Mouse (Mus musculus): ENCODE measurements around the gene Ccdc62. TPM values are rescaled to one million over a fixed set of nuclear protein-coding genes. Genes with fewer than 3 reads are reported as not detected.

Ccdc62 gene
- polyA plus RNA-seq, 1 experiment from 2014 or later: 6.8 TPM

DNA sequence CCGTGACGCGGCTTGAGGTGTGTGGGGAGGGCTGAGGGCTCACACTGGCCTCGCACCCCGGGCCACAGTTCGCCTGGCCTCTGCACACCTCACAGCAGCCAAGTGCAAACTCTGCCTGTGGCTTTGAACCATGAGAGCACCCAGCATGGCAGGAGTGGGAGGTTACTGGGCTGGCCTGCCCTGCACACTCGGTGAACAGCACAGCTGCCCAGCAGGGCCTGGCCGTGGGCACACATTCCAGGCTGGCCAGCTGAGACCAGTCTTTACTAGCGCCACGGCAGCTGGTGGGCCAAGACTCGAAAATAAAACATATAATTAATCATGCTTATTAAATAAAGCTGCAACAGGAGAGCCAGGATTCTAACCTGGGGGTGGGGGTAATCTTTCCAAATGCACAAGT lies 75.1 kb downstream of the Ccdc62 start:
- WGBS: 77% methylated on average over 11 of the region's 11 CpGs
- Histone ChIP-seq H3K9me3 (replicated peaks; ENCODE audit: control insufficient read depth, low read length) (no peaks in the 10 kb centered on the region), H3K4me1 (ENCODE audit: control insufficient read depth, insufficient read depth, low read length) (peaks cover 5% of the 10 kb centered on the region), H3K27me3 (ENCODE audit: control insufficient read depth, insufficient read depth, low read length) (no peaks in the 10 kb centered on the region), H3K27ac (ENCODE audit: low read length) (0 out of 2 replicates have a peak overlapping the region, but pooled peaks have one; percentile 16), H3K36me3 (ENCODE audit: control insufficient read depth, insufficient read depth, low read length) (peaks cover 21% of the 10 kb centered on the region), H3K9ac (ENCODE audit: low read length) (no peak overlapping the region), H3K4me2 (ENCODE audit: low read depth, low read length) (no peak overlapping the region), H3K4me3 (replicated peaks; ENCODE audit: low read length) (no peak overlapping the region)
- ATAC-seq (ENCODE audit: insufficient read depth, low FRiP score): no peak

DNA sequence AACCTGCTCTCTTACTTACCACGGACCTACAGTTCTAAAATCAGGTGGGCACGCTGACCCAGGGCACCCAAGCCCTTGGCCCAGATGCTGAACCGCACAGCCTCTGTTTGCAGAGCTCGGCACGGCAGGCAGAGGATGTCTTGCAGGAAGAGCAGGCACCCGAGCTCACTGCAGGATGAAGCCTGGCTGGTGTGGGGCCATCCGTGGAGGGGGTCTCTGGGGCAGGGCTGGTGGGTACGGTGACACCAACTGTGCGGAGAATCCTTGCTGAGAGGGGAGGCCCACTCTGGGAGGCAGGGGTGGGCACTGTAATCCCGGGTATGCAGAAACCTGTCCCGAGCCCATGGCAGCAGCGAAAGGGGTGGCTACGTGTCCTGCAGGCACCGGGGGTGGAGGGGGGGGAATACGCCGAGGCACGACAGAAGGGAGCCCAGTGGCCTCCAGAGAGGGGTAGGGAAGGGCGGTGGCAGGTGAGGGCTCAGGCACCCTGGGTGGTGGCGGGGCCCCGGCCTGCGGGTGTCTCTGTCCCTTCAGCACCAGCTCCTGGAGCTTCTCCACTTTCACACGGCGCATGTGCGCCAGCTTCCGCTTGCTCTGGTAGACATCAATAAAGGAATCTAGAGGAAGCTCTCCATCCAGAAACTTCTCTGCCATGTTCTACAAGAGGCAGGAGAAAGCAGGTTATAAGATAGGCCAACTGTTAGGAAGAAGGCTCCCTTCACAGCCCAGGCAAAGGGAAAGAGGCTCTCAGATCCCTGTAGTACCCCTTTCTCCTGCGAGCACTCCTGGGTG lies 75.8 kb downstream of the Ccdc62 start:
- Histone ChIP-seq H3K9ac (ENCODE audit: low read length) (no peak overlapping the region), H3K4me3 (replicated peaks; ENCODE audit: low read length) (no peak overlapping the region), H3K27ac (ENCODE audit: low read length) (no peak overlapping the region; the same call in 1 of the 2 replicates), H3K4me1 (ENCODE audit: control insufficient read depth, insufficient read depth, low read length) (peaks cover 12% of the 10 kb centered on the region), H3K36me3 (ENCODE audit: control insufficient read depth, insufficient read depth, low read length) (peaks cover 21% of the 10 kb centered on the region), H3K27me3 (ENCODE audit: control insufficient read depth, insufficient read depth, low read length) (no peaks in the 10 kb centered on the region), H3K4me2 (ENCODE audit: low read depth, low read length) (no peak overlapping the region), H3K9me3 (replicated peaks; ENCODE audit: control insufficient read depth, low read length) (no peaks in the 10 kb centered on the region)
- WGBS: 82% methylated on average over 26 of the region's 26 CpGs
- no peak for ATAC-seq (ENCODE audit: insufficient read depth, low FRiP score)

DNA sequence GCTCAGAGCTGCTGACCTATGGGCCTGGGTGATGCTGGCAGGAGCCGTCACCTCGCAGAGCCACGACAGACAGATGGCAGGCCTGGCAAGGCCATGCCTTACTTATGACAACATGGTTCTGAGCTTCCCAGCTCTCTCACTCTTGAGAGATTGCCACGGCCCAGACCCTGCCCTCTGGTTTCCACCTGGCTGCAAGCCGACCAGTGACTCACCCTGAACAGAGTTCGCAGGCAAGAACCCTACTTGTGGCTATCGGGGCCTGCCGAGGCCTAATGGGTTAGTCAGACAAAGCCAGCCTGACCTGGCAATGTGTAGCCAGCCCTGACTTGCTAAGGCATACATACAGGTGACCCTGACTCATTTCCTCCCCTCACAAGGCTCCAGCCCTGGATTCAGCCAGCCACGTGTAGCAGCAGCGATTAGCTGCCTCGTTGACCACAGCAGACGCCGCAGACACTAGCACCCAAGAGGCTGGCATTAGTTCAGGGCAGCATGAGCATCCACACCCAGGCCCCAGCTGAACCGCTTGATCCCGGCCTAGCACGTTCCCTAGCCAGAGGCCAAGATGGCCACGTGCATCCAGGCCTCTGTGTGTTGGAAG lies 76.5 kb downstream of the Ccdc62 start:
- peak overlapping the region; percentile 41; the same call in 1 of the 2 replicates for H3K27ac ChIP-seq (ENCODE audit: low read length)
- no peak overlapping the region for H3K9ac ChIP-seq (ENCODE audit: low read length)

DNA sequence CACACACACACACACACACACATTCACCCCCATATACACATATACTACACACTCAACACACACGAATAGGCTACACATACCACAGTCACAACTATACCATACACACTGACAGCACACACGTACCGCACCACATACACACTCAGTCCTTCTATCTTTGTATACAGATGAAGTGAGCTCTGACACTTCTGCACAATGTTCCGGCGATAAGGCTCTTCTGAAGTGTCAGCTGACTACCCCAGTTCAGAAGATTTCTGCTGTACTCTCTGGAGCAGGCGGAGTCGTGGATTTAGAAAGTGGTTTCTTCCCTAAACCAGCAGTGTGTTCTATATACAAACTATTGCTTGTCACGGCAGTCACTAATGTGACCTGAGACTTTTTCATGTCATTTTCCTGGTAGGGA lies 79.6 kb downstream of the Ccdc62 start:
- Histone ChIP-seq H3K36me3 (ENCODE audit: control insufficient read depth, insufficient read depth, low read length) (peaks cover 21% of the 10 kb centered on the region), H3K9me3 (replicated peaks; ENCODE audit: control insufficient read depth, low read length) (no peaks in the 10 kb centered on the region), H3K9ac (ENCODE audit: low read length) (no peak overlapping the region), H3K4me3 (replicated peaks; ENCODE audit: low read length) (no peak overlapping the region), H3K4me2 (ENCODE audit: low read depth, low read length) (peak overlapping the region; percentile 43; the same call in 1 of the 2 replicates), H3K27me3 (ENCODE audit: control insufficient read depth, insufficient read depth, low read length) (no peaks in the 10 kb centered on the region), H3K4me1 (ENCODE audit: control insufficient read depth, insufficient read depth, low read length) (peaks cover 45% of the 10 kb centered on the region), H3K27ac (ENCODE audit: low read length) (peak overlapping the region; percentile 6; the same call in 1 of the 2 replicates)
- ATAC-seq (ENCODE audit: insufficient read depth, low FRiP score): no peak
- WGBS: 72% methylated on average over 8 of the region's 8 CpGs

More for the DNA sequence above, 76.5 kb downstream of the Ccdc62 start:
- Histone ChIP-seq H3K36me3 (ENCODE audit: control insufficient read depth, insufficient read depth, low read length) (peaks cover 21% of the 10 kb centered on the region), H3K4me3 (replicated peaks; ENCODE audit: low read length) (no peak overlapping the region), H3K27me3 (ENCODE audit: control insufficient read depth, insufficient read depth, low read length) (no peaks in the 10 kb centered on the region), H3K9me3 (replicated peaks; ENCODE audit: control insufficient read depth, low read length) (no peaks in the 10 kb centered on the region), H3K4me2 (ENCODE audit: low read depth, low read length) (no peak overlapping the region), H3K4me1 (ENCODE audit: control insufficient read depth, insufficient read depth, low read length) (peaks cover 19% of the 10 kb centered on the region)
- no peak for ATAC-seq (ENCODE audit: insufficient read depth, low FRiP score)
- 85% methylated on average over 17 of the region's 17 CpGs for WGBS

DNA sequence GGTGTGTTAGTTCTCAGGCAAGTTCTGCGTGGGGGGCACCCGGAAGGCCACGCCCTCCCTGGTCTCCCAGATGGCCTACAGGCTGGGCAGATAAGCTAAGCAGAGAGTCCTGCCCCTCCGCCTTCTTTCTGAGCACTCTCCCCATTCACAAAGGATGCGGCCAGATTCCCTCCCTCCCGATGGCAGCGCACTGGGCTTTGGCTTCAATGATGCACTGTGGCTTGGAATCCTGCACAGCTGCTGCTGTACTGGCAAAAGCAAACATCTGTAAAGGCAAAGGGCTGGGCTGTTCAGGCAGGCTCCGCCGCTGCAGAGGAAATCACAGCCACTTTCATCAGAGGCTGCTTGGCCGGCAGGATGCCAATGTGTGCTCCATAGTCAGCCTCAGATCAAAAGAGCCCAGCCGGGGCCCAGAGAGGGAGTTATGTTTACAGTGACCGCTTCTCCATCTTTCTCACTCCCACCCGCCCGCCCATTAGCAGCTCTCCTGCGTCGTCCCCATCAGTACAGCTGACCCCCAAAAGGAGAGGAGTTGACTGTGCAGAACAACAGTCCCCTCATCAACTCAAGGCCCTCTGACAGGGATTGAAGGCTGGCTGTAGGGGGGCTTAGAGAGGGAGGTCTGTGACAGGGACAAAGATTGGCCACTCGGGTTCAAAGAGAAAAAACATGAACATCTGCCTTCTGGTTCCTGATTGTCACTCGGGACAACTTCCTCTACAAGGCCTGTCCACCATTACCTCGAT lies 80.6 kb downstream of the Ccdc62 start:
- H3K9me3 ChIP-seq (replicated peaks; ENCODE audit: control insufficient read depth, low read length): no peaks in the 10 kb centered on the region
- 8% methylated on average over 19 of the region's 19 CpGs for WGBS
- peaks cover 17% of the 10 kb centered on the region for H3K36me3 ChIP-seq (ENCODE audit: control insufficient read depth, insufficient read depth, low read length)
- peak overlapping the region; percentile 90 for H3K27ac ChIP-seq (ENCODE audit: low read length)
- H3K9ac ChIP-seq (ENCODE audit: low read length): peak overlapping the region; percentile 62
- H3K4me3 ChIP-seq (replicated peaks; ENCODE audit: low read length): 0 out of 2 replicates have a peak overlapping the region, but pooled peaks have one; percentile 3
- ATAC-seq (ENCODE audit: insufficient read depth, low FRiP score): peak; percentile 77
- H3K4me1 ChIP-seq (ENCODE audit: control insufficient read depth, insufficient read depth, low read length): peaks cover 52% of the 10 kb centered on the region
- peak overlapping the region; percentile 43 for H3K4me2 ChIP-seq (ENCODE audit: low read depth, low read length)
- H3K27me3 ChIP-seq (ENCODE audit: control insufficient read depth, insufficient read depth, low read length): no peaks in the 10 kb centered on the region

DNA sequence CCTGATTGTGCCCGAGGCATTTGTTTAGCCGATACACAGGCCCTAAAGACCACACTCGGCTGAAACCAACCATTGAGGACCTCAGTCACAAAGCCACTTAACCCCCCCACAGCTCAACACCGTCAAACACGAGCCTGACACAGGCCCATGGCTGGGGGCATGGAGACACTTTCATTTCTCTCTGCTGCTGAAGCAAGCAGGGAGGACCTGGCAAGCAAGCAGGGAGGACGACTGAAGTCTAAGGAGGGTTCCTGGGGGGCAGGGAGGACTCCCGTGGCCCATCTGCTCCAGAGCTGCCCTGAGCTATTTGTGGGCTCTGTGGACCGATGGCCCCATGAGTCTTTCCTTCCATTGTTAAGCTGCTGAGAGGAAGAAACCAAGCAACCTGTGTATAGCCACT lies 81.4 kb downstream of the Ccdc62 start:
- Histone ChIP-seq H3K36me3 (ENCODE audit: control insufficient read depth, insufficient read depth, low read length) (peaks cover 14% of the 10 kb centered on the region), H3K4me3 (replicated peaks; ENCODE audit: low read length) (no peak overlapping the region), H3K4me1 (ENCODE audit: control insufficient read depth, insufficient read depth, low read length) (peaks cover 58% of the 10 kb centered on the region), H3K4me2 (ENCODE audit: low read depth, low read length) (peak overlapping the region; percentile 43), H3K27ac (ENCODE audit: low read length) (peak overlapping the region; percentile 90), H3K9ac (ENCODE audit: low read length) (peak overlapping the region; percentile 62), H3K27me3 (ENCODE audit: control insufficient read depth, insufficient read depth, low read length) (no peaks in the 10 kb centered on the region), H3K9me3 (replicated peaks; ENCODE audit: control insufficient read depth, low read length) (no peaks in the 10 kb centered on the region)
- ATAC-seq (ENCODE audit: insufficient read depth, low FRiP score): no peak
- WGBS: 38% methylated on average over 8 of the region's 8 CpGs

DNA sequence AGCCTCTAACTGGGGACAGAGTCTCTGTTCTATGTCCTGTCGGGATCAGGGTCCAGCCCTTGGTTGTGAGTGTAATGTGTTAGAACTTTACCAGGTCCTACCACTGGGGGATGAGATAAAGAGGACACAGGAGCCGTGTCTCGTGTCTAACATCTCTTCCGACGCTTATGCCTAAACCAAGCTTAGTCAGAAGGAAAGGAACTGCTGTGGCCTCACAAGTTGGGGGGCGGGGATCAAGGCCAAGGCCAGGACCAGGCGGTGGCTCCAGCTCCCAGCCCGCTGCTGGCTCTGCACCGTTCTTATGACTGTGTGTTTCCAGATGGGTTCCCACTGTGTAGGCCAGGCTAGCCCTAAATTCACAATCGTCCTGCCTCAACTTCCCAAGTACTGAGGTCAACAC lies 82.4 kb downstream of the Ccdc62 start:
- H3K27me3 ChIP-seq (ENCODE audit: control insufficient read depth, insufficient read depth, low read length): no peaks in the 10 kb centered on the region
- H3K27ac ChIP-seq (ENCODE audit: low read length): peak overlapping the region; percentile 90; the same call in 1 of the 2 replicates
- H3K4me3 ChIP-seq (replicated peaks; ENCODE audit: low read length): no peak overlapping the region
- no peak overlapping the region for H3K4me2 ChIP-seq (ENCODE audit: low read depth, low read length)
- 0 out of 2 replicates have a peak overlapping the region, but pooled peaks have one; percentile 38 for H3K9ac ChIP-seq (ENCODE audit: low read length)
- ATAC-seq (ENCODE audit: insufficient read depth, low FRiP score): no peak
- peaks cover 9% of the 10 kb centered on the region for H3K36me3 ChIP-seq (ENCODE audit: control insufficient read depth, insufficient read depth, low read length)
- WGBS: 71% methylated on average over 10 of the region's 10 CpGs
- H3K9me3 ChIP-seq (replicated peaks; ENCODE audit: control insufficient read depth, low read length): no peaks in the 10 kb centered on the region
- peaks cover 67% of the 10 kb centered on the region for H3K4me1 ChIP-seq (ENCODE audit: control insufficient read depth, insufficient read depth, low read length)

DNA sequence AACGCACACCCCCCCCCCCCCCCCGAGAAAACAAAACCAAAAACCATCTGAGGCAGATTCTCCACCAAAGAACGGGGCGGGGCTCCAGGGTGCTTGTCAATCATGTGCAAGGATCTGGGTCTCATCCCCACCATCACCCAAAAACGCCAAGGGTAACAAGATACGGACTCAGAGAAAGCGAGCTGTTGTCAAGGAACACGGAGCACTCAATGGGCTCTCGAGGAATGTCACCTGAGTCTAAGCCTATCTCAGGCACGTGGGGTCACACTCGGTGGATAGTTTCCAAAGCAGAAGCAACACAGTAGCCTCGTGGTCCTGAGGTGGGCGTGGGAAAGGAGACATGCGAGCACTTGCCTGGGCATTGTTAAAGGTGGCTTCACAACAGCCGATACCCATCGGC lies 83.3 kb downstream of the Ccdc62 start:
- Histone ChIP-seq H3K4me3 (replicated peaks; ENCODE audit: low read length) (no peak overlapping the region), H3K36me3 (ENCODE audit: control insufficient read depth, insufficient read depth, low read length) (peaks cover 9% of the 10 kb centered on the region), H3K9me3 (replicated peaks; ENCODE audit: control insufficient read depth, low read length) (no peaks in the 10 kb centered on the region), H3K9ac (ENCODE audit: low read length) (no peak overlapping the region), H3K4me2 (ENCODE audit: low read depth, low read length) (no peak overlapping the region), H3K27me3 (ENCODE audit: control insufficient read depth, insufficient read depth, low read length) (no peaks in the 10 kb centered on the region), H3K27ac (ENCODE audit: low read length) (no peak overlapping the region), H3K4me1 (ENCODE audit: control insufficient read depth, insufficient read depth, low read length) (peaks cover 73% of the 10 kb centered on the region)
- 81% methylated on average over 16 of the region's 16 CpGs for WGBS
- no peak for ATAC-seq (ENCODE audit: insufficient read depth, low FRiP score)

DNA sequence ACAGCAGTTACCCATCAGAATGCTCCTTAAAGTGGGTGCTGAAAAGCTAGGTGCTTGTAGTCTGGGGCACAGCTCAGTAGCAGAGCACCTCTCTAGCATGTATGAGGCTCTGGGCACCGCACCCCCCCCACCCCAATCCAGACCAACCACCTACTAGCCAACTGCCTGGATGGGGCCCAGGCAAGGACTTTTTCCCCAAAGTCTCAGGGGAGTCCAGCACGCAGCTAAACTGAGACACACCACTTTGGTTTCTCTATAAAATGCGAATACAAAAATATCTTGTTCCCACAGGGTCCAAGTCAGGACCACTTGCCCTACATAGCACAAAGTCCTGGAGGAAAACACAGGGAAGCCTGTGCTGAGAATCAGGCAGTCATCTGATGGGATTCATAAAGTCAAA lies 83.7 kb downstream of the Ccdc62 start:
- Histone ChIP-seq H3K27ac (ENCODE audit: low read length) (no peak overlapping the region), H3K36me3 (ENCODE audit: control insufficient read depth, insufficient read depth, low read length) (peaks cover 5% of the 10 kb centered on the region), H3K27me3 (ENCODE audit: control insufficient read depth, insufficient read depth, low read length) (no peaks in the 10 kb centered on the region), H3K4me1 (ENCODE audit: control insufficient read depth, insufficient read depth, low read length) (peaks cover 78% of the 10 kb centered on the region), H3K9ac (ENCODE audit: low read length) (no peak overlapping the region), H3K4me2 (ENCODE audit: low read depth, low read length) (no peak overlapping the region), H3K9me3 (replicated peaks; ENCODE audit: control insufficient read depth, low read length) (no peaks in the 10 kb centered on the region), H3K4me3 (replicated peaks; ENCODE audit: low read length) (no peak overlapping the region)
- no peak for ATAC-seq (ENCODE audit: insufficient read depth, low FRiP score)
- 82% methylated on average over 3 of the region's 3 CpGs for WGBS
